Mouse (Mus musculus): ENCODE measurements at regions not wholly inside any gene's neighbourhood (a gene's known extent, or its start where the extent isn't known, plus 50 kb on each side); places are given as distances from the start of the nearest gene placed in this dataset.

DNA sequence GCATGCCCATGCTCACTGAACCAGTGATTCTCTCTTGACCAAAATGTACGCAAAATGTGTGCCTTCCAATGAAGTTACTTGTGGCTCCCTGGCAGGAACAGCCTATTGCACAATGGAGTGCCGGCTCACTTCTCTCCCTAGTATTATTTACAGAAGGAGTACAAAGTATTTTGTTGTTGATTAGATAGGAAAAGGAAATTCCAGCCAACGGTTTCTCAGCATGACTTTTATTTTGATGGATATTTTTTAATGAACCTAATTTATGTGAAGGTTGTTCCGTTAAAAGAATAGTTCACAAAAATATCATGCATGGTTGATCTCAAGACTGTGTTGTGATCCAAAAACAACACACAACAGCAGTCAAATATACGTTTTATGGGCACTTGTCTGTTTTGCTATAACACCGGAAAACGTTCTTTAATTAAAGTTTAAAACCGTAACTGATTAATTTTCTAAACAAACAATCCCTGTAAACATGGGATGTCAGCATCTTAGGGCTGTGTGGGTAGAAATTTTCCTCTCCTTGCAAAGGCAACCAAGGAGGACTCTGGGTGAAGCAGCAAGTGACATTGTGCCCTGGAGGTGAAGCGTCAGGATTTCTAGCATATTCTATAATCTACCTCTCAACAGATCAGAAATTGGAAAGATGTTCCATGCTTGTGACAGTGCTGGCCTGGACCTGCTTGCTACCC, 116.3 kb upstream of the Gm10295 start:
- no peak overlapping the region for H3K4me3 ChIP-seq (ENCODE audit: insufficient read depth, low read length)
- no peaks in the 10 kb centered on the region for H3K4me1 ChIP-seq (ENCODE audit: control insufficient read depth, insufficient read depth, low read length)
- H3K27ac ChIP-seq (ENCODE audit: insufficient read depth, low read depth, low read length) = no peak overlapping the region
- no peak for TF ChIP-seq CTCF (IDR thresholded peaks at IDR 0.05; ENCODE audit: low read depth, low read length)
- TF ChIP-seq POLR2A (IDR thresholded peaks at IDR 0.05; ENCODE audit: borderline replicate concordance, low read depth, low read length) = no peak

DNA sequence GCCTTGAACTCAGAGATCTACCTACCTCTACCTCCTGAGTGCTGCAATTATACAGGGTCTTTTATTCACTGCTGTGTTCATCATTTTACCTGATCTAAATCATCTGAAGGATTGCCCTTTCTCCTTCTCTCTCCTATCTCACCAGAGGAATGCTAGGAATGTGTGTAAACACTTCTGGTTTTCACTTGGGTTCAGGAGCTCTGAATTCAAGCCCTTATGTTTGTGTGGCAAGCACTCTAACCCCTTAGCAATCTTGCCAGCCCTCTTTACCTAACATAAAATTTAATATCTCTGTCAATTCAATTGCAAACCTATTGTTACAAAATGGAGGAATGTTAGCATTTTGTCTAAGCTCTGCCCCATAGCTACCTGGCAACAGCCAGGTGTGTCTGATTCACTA, 112.8 kb upstream of the Gm10295 start:
- no peak overlapping the region for H3K27ac ChIP-seq (ENCODE audit: insufficient read depth, low read depth, low read length)
- TF ChIP-seq CTCF (IDR thresholded peaks at IDR 0.05; ENCODE audit: low read depth, low read length) (no peak), POLR2A (IDR thresholded peaks at IDR 0.05; ENCODE audit: borderline replicate concordance, low read depth, low read length) (no peak)

DNA sequence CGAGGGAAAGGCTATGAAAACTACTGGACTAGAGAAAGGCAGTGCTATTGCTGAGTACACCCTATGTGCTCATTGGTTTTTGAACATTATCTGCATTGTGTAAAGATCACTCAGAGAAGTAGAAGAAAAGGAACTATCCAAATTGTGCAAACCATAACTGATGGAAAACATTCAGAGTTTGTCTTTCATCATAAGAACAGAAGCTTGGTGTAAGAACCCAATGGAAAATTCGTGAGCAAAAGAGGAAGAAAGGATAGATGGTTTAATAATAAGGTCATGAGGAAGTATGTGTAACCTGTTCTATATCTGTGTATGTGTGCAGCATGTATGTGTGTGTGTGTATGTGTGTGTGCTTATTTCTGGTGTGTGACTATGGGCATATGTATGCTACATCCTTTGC, 112.3 kb upstream of the Gm10295 start:
- TF ChIP-seq POLR2A (IDR thresholded peaks at IDR 0.05; ENCODE audit: borderline replicate concordance, low read depth, low read length) (no peak), CTCF (IDR thresholded peaks at IDR 0.05; ENCODE audit: low read depth, low read length) (no peak)
- H3K27ac ChIP-seq (ENCODE audit: insufficient read depth, low read depth, low read length) = no peak overlapping the region
- H3K4me3 ChIP-seq (ENCODE audit: insufficient read depth, low read length) = no peak overlapping the region
- no peaks in the 10 kb centered on the region for H3K4me1 ChIP-seq (ENCODE audit: control insufficient read depth, insufficient read depth, low read length)

More for the DNA sequence above, 112.8 kb upstream of the Gm10295 start:
- Histone ChIP-seq H3K4me3 (ENCODE audit: insufficient read depth, low read length) (no peak overlapping the region), H3K4me1 (ENCODE audit: control insufficient read depth, insufficient read depth, low read length) (no peaks in the 10 kb centered on the region)

- Histone ChIP-seq H3K27ac (ENCODE audit: insufficient read depth, low read depth, low read length) (no peak overlapping the region), H3K4me1 (ENCODE audit: control insufficient read depth, insufficient read depth, low read length) (no peaks in the 10 kb centered on the region), H3K4me3 (ENCODE audit: insufficient read depth, low read length) (no peak overlapping the region)
- no peak for TF ChIP-seq POLR2A (IDR thresholded peaks at IDR 0.05; ENCODE audit: borderline replicate concordance, low read depth, low read length)
- no peak for TF ChIP-seq CTCF (IDR thresholded peaks at IDR 0.05; ENCODE audit: low read depth, low read length)
Measured at GRCm38 (mm10) chr7:71459805-71460204, 108.5 kb upstream of the Gm10295 start.

GRCm38 (mm10) chr7:71458104-71458754, 106.9 kb upstream of the Gm10295 start:
- Histone ChIP-seq H3K4me1 (ENCODE audit: control insufficient read depth, insufficient read depth, low read length) (no peaks in the 10 kb centered on the region), H3K4me3 (ENCODE audit: insufficient read depth, low read length) (no peak overlapping the region), H3K27ac (ENCODE audit: insufficient read depth, low read depth, low read length) (no peak overlapping the region)
- TF ChIP-seq CTCF (IDR thresholded peaks at IDR 0.05; ENCODE audit: low read depth, low read length) (no peak), POLR2A (IDR thresholded peaks at IDR 0.05; ENCODE audit: borderline replicate concordance, low read depth, low read length) (no peak)

- Histone ChIP-seq H3K4me3 (ENCODE audit: insufficient read depth, low read length) (no peak overlapping the region), H3K27ac (ENCODE audit: insufficient read depth, low read depth, low read length) (no peak overlapping the region), H3K4me1 (ENCODE audit: control insufficient read depth, insufficient read depth, low read length) (no peaks in the 10 kb centered on the region)
- TF ChIP-seq CTCF (IDR thresholded peaks at IDR 0.05; ENCODE audit: low read depth, low read length) (no peak), POLR2A (IDR thresholded peaks at IDR 0.05; ENCODE audit: borderline replicate concordance, low read depth, low read length) (no peak)
Measured at GRCm38 (mm10) chr7:71457409-71458103, 106.3 kb upstream of the Gm10295 start.

DNA sequence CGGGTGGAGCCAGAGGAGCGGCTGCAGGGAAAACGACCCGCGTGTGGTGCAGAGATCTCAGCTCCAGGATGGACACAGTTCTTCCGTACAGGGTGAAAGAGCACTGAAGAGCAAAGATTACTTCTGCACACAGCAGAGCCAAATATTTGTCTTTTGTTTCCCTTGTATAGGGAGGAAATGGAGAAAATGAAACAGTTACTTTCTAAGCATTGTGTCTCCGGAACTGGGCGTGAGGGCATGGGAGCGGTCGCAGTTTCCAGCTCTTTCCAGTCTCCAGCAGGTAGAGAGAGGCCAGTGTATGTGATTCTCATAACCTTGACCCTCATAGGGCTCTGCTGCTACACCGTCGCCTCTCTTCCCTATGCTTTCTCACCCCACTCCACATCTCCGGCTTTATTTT, 105.1 kb upstream of the Gm10295 start:
- Histone ChIP-seq H3K27ac (ENCODE audit: insufficient read depth, low read depth, low read length) (no peak overlapping the region), H3K4me3 (ENCODE audit: insufficient read depth, low read length) (no peak overlapping the region), H3K4me1 (ENCODE audit: control insufficient read depth, insufficient read depth, low read length) (no peaks in the 10 kb centered on the region)
- no peak for TF ChIP-seq CTCF (IDR thresholded peaks at IDR 0.05; ENCODE audit: low read depth, low read length)
- TF ChIP-seq POLR2A (IDR thresholded peaks at IDR 0.05; ENCODE audit: borderline replicate concordance, low read depth, low read length) = no peak

- no peak for TF ChIP-seq POLR2A (IDR thresholded peaks at IDR 0.05; ENCODE audit: borderline replicate concordance, low read depth, low read length)
- TF ChIP-seq CTCF (IDR thresholded peaks at IDR 0.05; ENCODE audit: low read depth, low read length) = no peak
- no peak overlapping the region for H3K4me3 ChIP-seq (ENCODE audit: insufficient read depth, low read length)
Measured at GRCm38 (mm10) chr7:71440330-71441240, 89.3 kb upstream of the Gm10295 start.

DNA sequence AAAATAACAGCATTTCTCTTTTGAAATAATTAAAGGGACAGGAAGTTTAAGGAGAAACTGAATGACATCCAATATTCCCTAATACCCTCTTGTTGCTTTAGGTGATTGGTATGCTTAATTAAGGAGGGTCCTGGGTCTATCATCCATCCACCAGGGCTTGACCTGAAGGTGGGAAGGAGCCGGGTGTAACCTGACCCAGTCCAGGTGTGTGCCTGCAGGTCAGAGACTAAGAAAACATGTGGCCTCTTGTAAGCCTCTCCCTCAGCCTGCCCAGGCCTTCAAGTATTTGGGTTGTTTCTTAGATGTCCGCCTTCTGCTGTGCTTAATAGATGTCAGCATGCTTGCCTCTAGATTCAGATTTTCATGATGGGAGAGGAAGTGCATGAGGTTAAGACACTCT, 74.7 kb upstream of the Gm10295 start:
- Histone ChIP-seq H3K4me3 (ENCODE audit: insufficient read depth, low read length) (no peak overlapping the region), H3K4me1 (ENCODE audit: control insufficient read depth, insufficient read depth, low read length) (no peaks in the 10 kb centered on the region), H3K27ac (ENCODE audit: insufficient read depth, low read depth, low read length) (no peak overlapping the region)
- no peak for TF ChIP-seq POLR2A (IDR thresholded peaks at IDR 0.05; ENCODE audit: borderline replicate concordance, low read depth, low read length)
- TF ChIP-seq CTCF (IDR thresholded peaks at IDR 0.05; ENCODE audit: low read depth, low read length) = no peak

More at GRCm38 (mm10) chr7:71440330-71441240, 89.3 kb upstream of the Gm10295 start:
- Histone ChIP-seq H3K4me1 (ENCODE audit: control insufficient read depth, insufficient read depth, low read length) (no peaks in the 10 kb centered on the region), H3K27ac (ENCODE audit: insufficient read depth, low read depth, low read length) (no peak overlapping the region)
